Mouse (Mus musculus): ENCODE measurements at regions not wholly inside any gene's neighbourhood (a gene's known extent, or its start where the extent isn't known, plus 50 kb on each side); places are given as distances from the start of the nearest gene placed in this dataset.

- Histone ChIP-seq H3K36me3 (ENCODE audit: control insufficient read depth, insufficient read depth, low read length) (no peaks in the 10 kb centered on the region), H3K27ac (ENCODE audit: insufficient read depth, low read length) (no peak overlapping the region), H3K27me3 (ENCODE audit: control insufficient read depth, insufficient read depth, low read length) (no peaks in the 10 kb centered on the region), H3K4me1 (ENCODE audit: control insufficient read depth, insufficient read depth, insufficient read length) (no peaks in the 10 kb centered on the region), H3K4me3 (ENCODE audit: extremely low read depth, insufficient read depth, insufficient read length) (no peak overlapping the region)
- no peak for TF ChIP-seq CTCF (IDR thresholded peaks at IDR 0.05; ENCODE audit: extremely low read depth, insufficient read depth, insufficient read length, insufficient replicate concordance)
- no peak for TF ChIP-seq POLR2A (IDR thresholded peaks at IDR 0.05; ENCODE audit: low read depth, low read length)
- DNase-seq (ENCODE audit: low read depth in 1 of 2, low spot score in 2 of 2), result no peak
- 90% methylated on average over 2 of the region's 2 CpGs for WGBS
Observed at GRCm38 (mm10) chr12:99057521-99057920, 137.1 kb downstream of the Ttc8 start.

GRCm38 (mm10) chr12:99058916-99059315 is 138.5 kb downstream of the Ttc8 start:
- Histone ChIP-seq H3K27ac (ENCODE audit: insufficient read depth, low read length) (no peak overlapping the region), H3K27me3 (ENCODE audit: control insufficient read depth, insufficient read depth, low read length) (no peaks in the 10 kb centered on the region), H3K36me3 (ENCODE audit: control insufficient read depth, insufficient read depth, low read length) (no peaks in the 10 kb centered on the region), H3K4me1 (ENCODE audit: control insufficient read depth, insufficient read depth, insufficient read length) (no peaks in the 10 kb centered on the region), H3K4me3 (ENCODE audit: extremely low read depth, insufficient read depth, insufficient read length) (no peak overlapping the region)
- 60% methylated on average over 2 of the region's 2 CpGs for WGBS
- no peak for TF ChIP-seq POLR2A (IDR thresholded peaks at IDR 0.05; ENCODE audit: low read depth, low read length)
- no peak for TF ChIP-seq CTCF (IDR thresholded peaks at IDR 0.05; ENCODE audit: extremely low read depth, insufficient read depth, insufficient read length, insufficient replicate concordance)
- DNase-seq (ENCODE audit: low read depth in 1 of 2, low spot score in 2 of 2), result no peak

GRCm38 (mm10) chr12:99059491-99059890 is 139.1 kb downstream of the Ttc8 start:
- H3K4me3 ChIP-seq (ENCODE audit: extremely low read depth, insufficient read depth, insufficient read length), result no peak overlapping the region
- no peak overlapping the region for H3K27ac ChIP-seq (ENCODE audit: insufficient read depth, low read length)
- no peaks in the 10 kb centered on the region for H3K4me1 ChIP-seq (ENCODE audit: control insufficient read depth, insufficient read depth, insufficient read length)
- no peaks in the 10 kb centered on the region for H3K27me3 ChIP-seq (ENCODE audit: control insufficient read depth, insufficient read depth, low read length)
- WGBS, result 97% methylated on average over 4 of the region's 4 CpGs
- DNase-seq (ENCODE audit: low read depth in 1 of 2, low spot score in 2 of 2), result no peak
- TF ChIP-seq POLR2A (IDR thresholded peaks at IDR 0.05; ENCODE audit: low read depth, low read length), result no peak
- TF ChIP-seq CTCF (IDR thresholded peaks at IDR 0.05; ENCODE audit: extremely low read depth, insufficient read depth, insufficient read length, insufficient replicate concordance), result no peak
- H3K36me3 ChIP-seq (ENCODE audit: control insufficient read depth, insufficient read depth, low read length), result no peaks in the 10 kb centered on the region

GRCm38 (mm10) chr12:99060702-99061101 is 140.3 kb downstream of the Ttc8 start:
- TF ChIP-seq POLR2A (IDR thresholded peaks at IDR 0.05; ENCODE audit: low read depth, low read length) (no peak), CTCF (IDR thresholded peaks at IDR 0.05; ENCODE audit: extremely low read depth, insufficient read depth, insufficient read length, insufficient replicate concordance) (no peak)
- no peak for DNase-seq (ENCODE audit: low read depth in 1 of 2, low spot score in 2 of 2)
- Histone ChIP-seq H3K27me3 (ENCODE audit: control insufficient read depth, insufficient read depth, low read length) (no peaks in the 10 kb centered on the region), H3K36me3 (ENCODE audit: control insufficient read depth, insufficient read depth, low read length) (no peaks in the 10 kb centered on the region), H3K27ac (ENCODE audit: insufficient read depth, low read length) (no peak overlapping the region), H3K4me1 (ENCODE audit: control insufficient read depth, insufficient read depth, insufficient read length) (no peaks in the 10 kb centered on the region), H3K4me3 (ENCODE audit: extremely low read depth, insufficient read depth, insufficient read length) (no peak overlapping the region)
- WGBS, result 71% methylated on average over 2 of the region's 2 CpGs

- WGBS, result 75% methylated on average over 3 of the region's 3 CpGs
- Histone ChIP-seq H3K4me3 (ENCODE audit: extremely low read depth, insufficient read depth, insufficient read length) (no peak overlapping the region), H3K27ac (ENCODE audit: insufficient read depth, low read length) (no peak overlapping the region), H3K4me1 (ENCODE audit: control insufficient read depth, insufficient read depth, insufficient read length) (peaks cover 2% of the 10 kb centered on the region; the same call in 1 of the 2 replicates), H3K36me3 (ENCODE audit: control insufficient read depth, insufficient read depth, low read length) (no peaks in the 10 kb centered on the region), H3K27me3 (ENCODE audit: control insufficient read depth, insufficient read depth, low read length) (no peaks in the 10 kb centered on the region)
- no peak for DNase-seq (ENCODE audit: low read depth in 1 of 2, low spot score in 2 of 2)
- no peak for TF ChIP-seq POLR2A (IDR thresholded peaks at IDR 0.05; ENCODE audit: low read depth, low read length)
- TF ChIP-seq CTCF (IDR thresholded peaks at IDR 0.05; ENCODE audit: extremely low read depth, insufficient read depth, insufficient read length, insufficient replicate concordance), result no peak
Observed at GRCm38 (mm10) chr12:99063441-99063840, 143.1 kb downstream of the Ttc8 start.

GRCm38 (mm10) chr12:99063885-99064284 is 143.5 kb downstream of the Ttc8 start:
- 76% methylated on average over 8 of the region's 8 CpGs for WGBS
- no peaks in the 10 kb centered on the region for H3K27me3 ChIP-seq (ENCODE audit: control insufficient read depth, insufficient read depth, low read length)
- no peak overlapping the region for H3K4me3 ChIP-seq (ENCODE audit: extremely low read depth, insufficient read depth, insufficient read length)
- peaks cover 2% of the 10 kb centered on the region; the same call in 1 of the 2 replicates for H3K4me1 ChIP-seq (ENCODE audit: control insufficient read depth, insufficient read depth, insufficient read length)
- no peak overlapping the region for H3K27ac ChIP-seq (ENCODE audit: insufficient read depth, low read length)
- no peak for DNase-seq (ENCODE audit: low read depth in 1 of 2, low spot score in 2 of 2)
- TF ChIP-seq CTCF (IDR thresholded peaks at IDR 0.05; ENCODE audit: extremely low read depth, insufficient read depth, insufficient read length, insufficient replicate concordance) (no peak), POLR2A (IDR thresholded peaks at IDR 0.05; ENCODE audit: low read depth, low read length) (no peak)
- H3K36me3 ChIP-seq (ENCODE audit: control insufficient read depth, insufficient read depth, low read length), result no peaks in the 10 kb centered on the region

- no peak overlapping the region for H3K4me3 ChIP-seq (ENCODE audit: extremely low read depth, insufficient read depth, insufficient read length)
- no peak for DNase-seq (ENCODE audit: low read depth in 1 of 2, low spot score in 2 of 2)
- TF ChIP-seq POLR2A (IDR thresholded peaks at IDR 0.05; ENCODE audit: low read depth, low read length) (no peak), CTCF (IDR thresholded peaks at IDR 0.05; ENCODE audit: extremely low read depth, insufficient read depth, insufficient read length, insufficient replicate concordance) (no peak)
- WGBS, result 20% methylated on average over 3 of the region's 3 CpGs
- no peaks in the 10 kb centered on the region for H3K36me3 ChIP-seq (ENCODE audit: control insufficient read depth, insufficient read depth, low read length)
- H3K4me1 ChIP-seq (ENCODE audit: control insufficient read depth, insufficient read depth, insufficient read length), result peaks cover 2% of the 10 kb centered on the region; the same call in 1 of the 2 replicates
- H3K27me3 ChIP-seq (ENCODE audit: control insufficient read depth, insufficient read depth, low read length), result no peaks in the 10 kb centered on the region
- no peak overlapping the region for H3K27ac ChIP-seq (ENCODE audit: insufficient read depth, low read length)
Observed at GRCm38 (mm10) chr12:99067962-99068361, 147.6 kb downstream of the Ttc8 start.
